10 mouse cellular contexts compared by ENCODE assay signal in the genomic region with DNA sequence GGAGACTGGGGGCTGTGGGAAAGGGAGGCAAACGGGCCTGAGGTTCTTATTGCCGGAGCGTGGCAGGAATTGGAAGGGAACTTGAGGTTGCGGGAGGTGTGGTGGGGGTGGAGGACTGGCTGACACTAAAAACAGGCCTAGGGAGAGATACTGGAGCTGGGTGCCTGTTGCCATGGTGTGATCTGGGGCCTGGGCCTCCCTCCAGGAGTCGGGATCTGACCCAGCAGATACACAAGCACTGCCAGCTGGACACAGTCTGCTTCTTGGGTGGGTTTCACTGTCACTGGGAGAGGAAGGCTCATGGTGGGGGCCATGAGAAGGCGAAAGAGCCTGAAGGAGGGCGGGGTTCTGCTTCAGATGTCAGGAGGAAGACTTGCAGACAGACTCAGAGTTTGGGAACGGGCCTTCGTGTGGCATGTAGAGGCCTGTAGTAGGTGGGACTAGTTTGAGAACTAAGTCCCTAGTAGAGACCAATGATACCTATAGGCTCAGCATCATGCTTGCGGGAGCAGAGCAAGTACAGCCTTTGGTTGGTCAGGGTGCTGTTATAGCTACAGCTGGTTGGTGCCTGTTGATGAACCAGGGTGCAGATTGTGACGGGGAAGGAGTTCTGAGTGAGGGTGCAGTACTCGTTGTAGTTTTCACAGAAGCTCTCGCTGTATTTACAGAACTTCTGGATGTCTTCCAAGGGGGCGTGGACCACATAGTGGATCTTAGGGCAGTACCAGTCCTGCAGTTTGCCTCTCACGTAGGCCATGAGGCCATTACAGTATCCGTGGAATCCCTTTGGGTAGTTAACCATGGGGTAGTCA. TPM values are rescaled to one million over a fixed set of nuclear protein-coding genes. Genes with fewer than 3 reads are reported as not detected.
DNase-seq lines count a peak whose midpoint lies in the region; ATAC-seq lines count a peak whose summit lies in the region.
"Had no signal": no experiment of that assay in that cellular context is flagged by ENCODE, and none has a peak within 500 bp of the region (broad histone marks: within the 10 kb centered on the region; RNA-seq: fewer than 3 reads in every experiment).

No protein-coding gene starts in this region.

- WGBS in heart, embryonic 12.5 days = 65% methylated on average over 16 of the region's 16 CpGs

- H3K27me3 ChIP-seq in heart, embryonic 12.5 days (replicated peaks) = no peaks in the 10 kb centered on the region

- no peak overlapping the region for H3K9ac ChIP-seq in heart, embryonic 12.5 days

- H3K4me3 ChIP-seq in heart, embryonic 12.5 days = no peak overlapping the region

- no peak overlapping the region for H3K27ac ChIP-seq in heart, embryonic 12.5 days (ENCODE audit: poor library complexity, severe bottlenecking)

- peak; percentile 80 to 84 for DNase-seq in heart, adult 18-20 months
- DNase-seq in cerebellum, postnatal 10 days = peak; percentile 56 to 73
- peak; percentile 43 for DNase-seq in heart, adult 8-10 months (ENCODE audit: low spot score)
- peak; percentile 34 to 43 for DNase-seq in left cerebral cortex, adult 18-20 months (ENCODE audit: low spot score in 2 of 2)
- peak; percentile 62 for DNase-seq in right cerebral cortex, adult 18-20 months
- DNase-seq in thymus, postnatal 14 days = no peak
- no peak for DNase-seq in thymus, postnatal 4 days

- H3K9me3 ChIP-seq in heart, embryonic 12.5 days (replicated peaks) = no peaks in the 10 kb centered on the region

- no peak overlapping the region for H3K4me2 ChIP-seq in heart, embryonic 12.5 days

- no peaks in the 10 kb centered on the region for H3K36me3 ChIP-seq in heart, embryonic 12.5 days

- peaks cover 22% of the 10 kb centered on the region for H3K4me1 ChIP-seq in heart, embryonic 12.5 days (replicated peaks)

- no peak for ATAC-seq in heart, embryonic 12.5 days (ENCODE audit: insufficient number of reproducible peaks, low FRiP score)

RNA-seq across cellular contexts. Expression of a gene that starts 0.6 kb away (rescaled TPM):
- total RNA-seq in heart, adult 18-20 months (2021) = not detected
- not detected in 2 replicates for polyA plus RNA-seq in heart, embryonic 12.5 days (2016; fragmentation: Nextera tagmentation; extraction: Ambion mirVana)
- not detected for total RNA-seq in heart, adult 8-10 months (2022)
- total RNA-seq in left cerebral cortex, adult 18-20 months (2021) = not detected
- total RNA-seq: CH12.LX; left cerebral cortex, adult 8-10 months had no signal

RNA-seq across cellular contexts. Expression of a gene that starts 3.7 kb away (rescaled TPM):
- not detected for total RNA-seq in heart, adult 18-20 months (2021)
- not detected in 2 replicates for polyA plus RNA-seq in heart, embryonic 12.5 days (2016; fragmentation: Nextera tagmentation; extraction: Ambion mirVana)
- not detected for total RNA-seq in heart, adult 8-10 months (2022)
- not detected for total RNA-seq in left cerebral cortex, adult 18-20 months (2021)
- total RNA-seq: CH12.LX; left cerebral cortex, adult 8-10 months had no signal

RNA-seq across cellular contexts. Expression of a gene that starts 8.0 kb away (rescaled TPM):
- total RNA-seq in heart, adult 18-20 months (2021) = 1,000 to 10,000 TPM; 1,486 to 1,502 TPM
- polyA plus RNA-seq in heart, embryonic 12.5 days (2016; fragmentation: Nextera tagmentation; extraction: Ambion mirVana) = 224 and 228 TPM in 2 replicates
- total RNA-seq in heart, adult 8-10 months (2022) = 1,000 to 10,000 TPM; 1,477 to 1,608 (median 1,523) TPM
- 100 to 1,000 TPM; 745 to 825 TPM for total RNA-seq in left cerebral cortex, adult 18-20 months (2021)

RNA-seq across cellular contexts. Expression of a gene that starts 29.3 kb away (rescaled TPM):
- total RNA-seq in heart, adult 18-20 months (2021) = under 1 TPM in 1 of 2 experiments, not detected in 1; 0.26 TPM
- 0.20 and 0.44 TPM in 2 replicates for polyA plus RNA-seq in heart, embryonic 12.5 days (2016; fragmentation: Nextera tagmentation; extraction: Ambion mirVana)
- total RNA-seq in heart, adult 8-10 months (2022) = under 1 TPM in 2 of 4 experiments, not detected in 2; 0.17 to 0.44 TPM
- 1 to 10 TPM; 6.8 to 7.0 TPM for total RNA-seq in left cerebral cortex, adult 18-20 months (2021)

RNA-seq across cellular contexts. Expression of a gene that starts 37.3 kb away (rescaled TPM):
- total RNA-seq in heart, adult 18-20 months (2021) = 10 to 100 TPM; 24.3 to 26.3 TPM
- polyA plus RNA-seq in heart, embryonic 12.5 days (2016; fragmentation: Nextera tagmentation; extraction: Ambion mirVana) = 39.7 and 40.4 TPM in 2 replicates
- 10 to 100 TPM; 17.9 to 26.4 (median 22.7) TPM for total RNA-seq in heart, adult 8-10 months (2022)
- 10 to 100 TPM; 27.3 to 31.7 TPM for total RNA-seq in left cerebral cortex, adult 18-20 months (2021)

Comparison
In these comparisons a context has a peak if more than half of its experiments do, and no peak if none do; other contexts are left out.
1. DNase-seq: peak in heart, adult 18-20 months (2 of 2), cerebellum, postnatal 10 days (2 of 2), heart, adult 8-10 months (single experiment), left cerebral cortex, adult 18-20 months (2 of 2) and right cerebral cortex, adult 18-20 months (single experiment); none in thymus, postnatal 14 days (single experiment) and thymus, postnatal 4 days (single experiment).